Mouse (Mus musculus): ENCODE data around the gene Sox1.

DNA sequence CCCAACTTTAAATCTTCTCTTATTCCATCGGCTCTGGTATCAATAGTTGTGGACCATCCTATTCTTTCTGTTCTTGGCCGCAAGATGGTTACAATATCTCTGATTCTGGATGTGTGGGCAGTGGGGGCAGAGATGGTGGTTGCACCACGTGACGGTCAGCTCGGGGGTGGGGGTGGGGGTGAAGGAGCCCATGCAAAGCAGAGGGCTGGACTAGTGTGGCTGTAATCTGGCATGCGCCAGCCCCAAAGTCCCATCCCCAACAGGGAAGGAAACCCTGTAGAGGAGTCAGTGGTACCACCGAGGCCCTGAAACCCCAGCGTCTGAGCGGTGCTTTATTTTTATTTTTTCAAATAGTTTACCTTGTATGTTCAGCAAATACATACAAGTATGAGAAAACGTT lies 12.9 kb downstream of the Sox1 start:
- TF ChIP-seq CTCF (IDR thresholded peaks at IDR 0.05; ENCODE audit: control insufficient read depth, insufficient read depth, low read length): no peak
- TF ChIP-seq POLR2A (IDR thresholded peaks at IDR 0.05; ENCODE audit: borderline replicate concordance, control insufficient read depth, low read depth, low read length): no peak

Data from bone marrow, adult 2 months (tissue).